Mouse (Mus musculus) myocyte (in vitro differentiated cells): ENCODE data around the gene Cfap97. TPM values are rescaled to one million over a fixed set of nuclear protein-coding genes. Genes with fewer than 3 reads are reported as not detected.

Experiments used
- H3K27me3 ChIP-seq: one replicate; pipeline ENCODE4 v1.6.1; 2011; ENCODE audit not compliant: control insufficient read depth, insufficient read depth, insufficient read length
- H3K36me3 ChIP-seq: one replicate; pipeline ENCODE4 v1.6.1; 2011; ENCODE audit not compliant: control insufficient read depth, insufficient read depth
- H3K4me2 ChIP-seq: one replicate; pipeline ENCODE4 v1.6.1; 2011; ENCODE audit warnings: low read depth, control low read depth
- H3K4me3 ChIP-seq: one replicate; pipeline ENCODE4 v1.5.1; 2011; ENCODE audit warnings: mild to moderate bottlenecking, control low read depth, moderate library complexity
- H3K79me2 ChIP-seq: one replicate; pipeline ENCODE4 v1.6.1; 2011; ENCODE audit not compliant: control insufficient read depth, insufficient read depth
- H3ac ChIP-seq: one replicate; pipeline ENCODE4 v1.6.1; 2011; ENCODE audit not compliant: control insufficient read depth, insufficient read length
- CEBPB ChIP-seq: IDR thresholded peaks from 2 replicates; pipeline ENCODE4 v1.6.1; 2011; ENCODE audit warnings: mild to moderate bottlenecking, moderate library complexity; ENCODE audit not compliant: poor library complexity, insufficient read depth, severe bottlenecking
- E2F4 ChIP-seq: IDR thresholded peaks from one replicate; pipeline ENCODE4 v1.6.1; 2011; ENCODE audit warnings: mild to moderate bottlenecking, control low read depth, moderate library complexity; ENCODE audit not compliant: insufficient read depth
- MAX ChIP-seq: IDR thresholded peaks from one replicate; pipeline ENCODE4 v1.6.1; 2011; ENCODE audit warnings: low read depth, mild to moderate bottlenecking, control low read depth
- MYOD1 ChIP-seq, 3 experiments: IDR thresholded peaks; one replicate each; pipeline ENCODE4 v1.6.1; 2011; ENCODE audit warnings: control low read depth in 2 of 3, low read depth in 2 of 3, mild to moderate bottlenecking in 2 of 3, moderate library complexity in 1 of 3; ENCODE audit not compliant: insufficient read length in 2 of 3, control insufficient read depth in 1 of 3
- MYOG ChIP-seq, 3 experiments: IDR thresholded peaks; one replicate each; pipeline ENCODE4 v1.6.1; 2011; ENCODE audit warnings: control low read depth in 2 of 3, low read depth in 2 of 3, mild to moderate bottlenecking in 2 of 3; ENCODE audit not compliant: insufficient read length in 2 of 3, control insufficient read depth in 1 of 3, insufficient read depth in 1 of 3
- POLR2A ChIP-seq: IDR thresholded peaks from one replicate; pipeline ENCODE4 v1.6.1; 2011; ENCODE audit warnings: low read depth, mild to moderate bottlenecking, control low read depth, moderate library complexity; ENCODE audit not compliant: insufficient read length
- POLR2AphosphoS2 ChIP-seq: IDR thresholded peaks from one replicate; pipeline ENCODE4 v1.6.1; 2011; ENCODE audit warnings: low read depth, control low read depth; ENCODE audit not compliant: insufficient read length
- REST ChIP-seq: IDR thresholded peaks from one replicate; pipeline ENCODE4 v1.6.1; 2011; ENCODE audit warnings: mild to moderate bottlenecking, control low read depth, moderate library complexity; ENCODE audit not compliant: insufficient read depth, insufficient read length
- SRF ChIP-seq: IDR thresholded peaks from one replicate; pipeline ENCODE4 v1.6.1; 2011; ENCODE audit warnings: low read depth; ENCODE audit not compliant: control insufficient read depth, insufficient read length
- TCF12 ChIP-seq: IDR thresholded peaks from one replicate; pipeline ENCODE4 v1.6.1; 2011; ENCODE audit warnings: mild to moderate bottlenecking, control low read depth; ENCODE audit not compliant: poor library complexity, insufficient read depth, severe bottlenecking
- TCF3 ChIP-seq: IDR thresholded peaks from one replicate; pipeline ENCODE4 v1.6.1; 2011; ENCODE audit warnings: low read depth, control low read depth; ENCODE audit not compliant: insufficient read length
- USF1 ChIP-seq: IDR thresholded peaks from one replicate; pipeline ENCODE4 v1.6.1; 2011; ENCODE audit warnings: low read depth, mild to moderate bottlenecking, control low read depth, moderate library complexity
- polyA plus RNA-seq: library from polyadenylated mRNA; unstranded; fragments of >200 nt; fragmentation: generic; extraction: Trizol; gene quantifications from one replicate; pipeline ENCODE4 v1.2.1, GENCODE M21; 2012; ENCODE audit warnings: missing spikeins

The Cfap97 gene
- polyA plus RNA-seq, 1 experiment: 2.9 TPM

DNA sequence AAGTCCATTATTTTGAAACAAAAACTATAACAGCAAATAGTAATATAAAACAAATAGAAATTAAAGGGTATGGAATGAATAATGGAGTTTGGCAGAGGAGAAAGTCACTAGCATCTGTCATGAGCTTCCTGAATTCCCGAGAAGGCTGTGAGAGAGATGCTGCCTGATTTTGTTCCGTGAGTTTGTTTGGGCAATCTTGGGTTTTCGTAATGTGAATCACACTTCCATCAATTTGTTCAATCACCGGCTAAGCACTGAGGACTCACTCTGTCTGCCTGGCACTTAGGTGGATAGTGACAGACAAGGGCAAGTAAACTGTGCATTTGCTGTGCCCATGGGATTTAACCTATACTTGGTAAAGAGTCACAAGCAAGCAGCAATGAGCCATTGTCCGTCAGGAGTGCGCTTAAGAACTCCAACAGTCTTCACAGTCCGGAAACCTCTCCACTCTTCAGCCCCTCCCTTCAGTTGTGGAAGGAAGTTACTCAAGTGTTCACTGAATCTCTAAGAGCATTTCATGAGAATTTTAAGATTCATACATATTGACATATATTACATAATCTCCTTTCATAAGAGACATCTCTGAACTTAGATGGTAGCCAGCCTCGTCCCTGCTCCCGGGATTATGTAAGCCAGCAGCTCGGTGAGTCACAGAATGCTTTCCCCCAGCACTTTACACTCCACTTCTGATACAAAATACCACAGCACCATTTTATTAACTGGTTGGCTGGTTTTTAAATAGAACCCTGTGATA lies 13.6 kb upstream of the Cfap97 start:
- no peak for TF ChIP-seq POLR2A
- no peak for TF ChIP-seq CEBPB
- no peak for TF ChIP-seq MYOD1 (IDR thresholded peaks at IDR 0.05; ENCODE audit: control insufficient read depth in 1 of 3, insufficient read length in 2 of 3, low read depth in 2 of 3)
- no peak for TF ChIP-seq MAX
- no peak for TF ChIP-seq SRF
- no peak for TF ChIP-seq USF1
- TF ChIP-seq MYOG (IDR thresholded peaks at IDR 0.05; ENCODE audit: control insufficient read depth in 1 of 3, insufficient read depth in 1 of 3, insufficient read length in 2 of 3, low read depth in 2 of 3): no peak
- no peak for TF ChIP-seq REST
- TF ChIP-seq POLR2AphosphoS2: no peak
- TF ChIP-seq E2F4: no peak
- TF ChIP-seq TCF3: no peak
- TF ChIP-seq TCF12: no peak
- Histone ChIP-seq H3K4me3 (no peak overlapping the region), H3ac (no peak overlapping the region), H3K27me3 (no peaks in the 10 kb centered on the region), H3K4me2 (no peak overlapping the region), H3K36me3 (no peaks in the 10 kb centered on the region), H3K79me2 (peaks cover 19% of the 10 kb centered on the region)

DNA sequence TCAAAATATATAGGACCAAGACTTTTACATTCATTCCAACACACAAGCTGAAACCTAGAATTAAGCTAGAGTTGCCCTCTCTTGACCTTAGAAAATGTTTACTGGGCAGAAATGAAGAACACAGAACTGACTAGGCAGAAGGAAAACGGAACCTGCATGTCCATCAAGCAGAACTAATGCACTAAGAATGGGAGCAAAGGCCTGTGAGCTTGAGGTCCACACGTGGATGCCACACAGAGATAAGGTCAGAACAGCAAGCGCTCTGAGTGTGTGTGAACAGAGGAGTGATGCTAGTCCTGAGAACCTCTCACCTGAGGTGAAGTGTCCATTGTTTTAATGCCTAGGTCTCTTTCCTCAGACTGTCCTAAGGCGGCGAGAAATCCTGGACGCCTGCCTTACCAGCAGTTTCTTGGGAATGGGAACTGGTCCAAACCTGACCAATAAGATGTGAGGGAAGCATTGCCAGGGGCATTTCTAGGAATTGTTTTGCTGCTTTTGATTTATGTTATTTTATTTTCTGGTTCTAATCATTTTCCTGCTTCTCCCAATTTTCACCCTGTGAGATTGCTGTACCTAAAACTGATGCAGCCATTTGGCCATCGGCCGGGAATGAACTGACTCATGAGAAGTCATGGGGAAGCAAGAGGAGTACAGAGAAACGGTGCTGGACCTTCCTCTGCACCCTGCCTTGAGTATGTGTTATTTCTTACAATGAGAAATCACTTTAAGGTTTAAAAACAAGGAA lies 11.0 kb upstream of the Cfap97 start:
- Histone ChIP-seq H3ac (no peak overlapping the region), H3K27me3 (no peaks in the 10 kb centered on the region), H3K4me2 (no peak overlapping the region), H3K4me3 (no peak overlapping the region), H3K79me2 (peaks cover 19% of the 10 kb centered on the region), H3K36me3 (no peaks in the 10 kb centered on the region)
- no peak for TF ChIP-seq REST
- TF ChIP-seq MAX: no peak
- TF ChIP-seq TCF3: no peak
- TF ChIP-seq USF1: no peak
- TF ChIP-seq POLR2AphosphoS2: no peak
- TF ChIP-seq E2F4: no peak
- TF ChIP-seq MYOD1 (IDR thresholded peaks at IDR 0.05; ENCODE audit: control insufficient read depth in 1 of 3, insufficient read length in 2 of 3, low read depth in 2 of 3): no peak
- no peak for TF ChIP-seq TCF12
- no peak for TF ChIP-seq POLR2A
- no peak for TF ChIP-seq MYOG (IDR thresholded peaks at IDR 0.05; ENCODE audit: control insufficient read depth in 1 of 3, insufficient read depth in 1 of 3, insufficient read length in 2 of 3, low read depth in 2 of 3)
- TF ChIP-seq CEBPB: no peak
- TF ChIP-seq SRF: no peak

DNA sequence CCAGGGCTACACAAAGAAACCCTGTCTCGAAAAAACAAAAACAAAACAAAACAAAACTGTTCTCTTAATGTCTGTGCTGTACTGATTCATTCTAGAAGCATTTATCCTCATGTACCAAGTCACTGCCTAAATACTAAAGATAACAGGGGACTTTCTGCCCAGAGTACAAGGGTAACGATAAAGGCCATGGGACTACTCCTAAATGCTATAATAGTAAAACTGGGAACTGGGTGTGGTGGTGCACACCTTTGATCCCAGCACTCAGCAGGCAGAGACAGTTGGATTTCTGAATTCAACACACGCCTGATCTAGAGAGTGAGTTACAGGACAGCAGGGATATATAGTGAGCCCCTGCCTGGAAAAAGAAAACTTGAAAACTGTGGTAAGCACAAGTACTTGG lies 9.9 kb upstream of the Cfap97 start:
- TF ChIP-seq MAX: no peak
- TF ChIP-seq MYOD1 (IDR thresholded peaks at IDR 0.05; ENCODE audit: control insufficient read depth in 1 of 3, insufficient read length in 2 of 3, low read depth in 2 of 3): no peak
- no peak for TF ChIP-seq SRF
- no peak for TF ChIP-seq POLR2A
- no peak for TF ChIP-seq TCF3
- TF ChIP-seq USF1: no peak
- TF ChIP-seq REST: no peak
- TF ChIP-seq TCF12: no peak
- no peak for TF ChIP-seq E2F4
- no peak for TF ChIP-seq POLR2AphosphoS2
- no peak for TF ChIP-seq MYOG (IDR thresholded peaks at IDR 0.05; ENCODE audit: control insufficient read depth in 1 of 3, insufficient read depth in 1 of 3, insufficient read length in 2 of 3, low read depth in 2 of 3)
- no peak for TF ChIP-seq CEBPB
- Histone ChIP-seq H3ac (no peak overlapping the region), H3K79me2 (peaks cover 19% of the 10 kb centered on the region)

DNA sequence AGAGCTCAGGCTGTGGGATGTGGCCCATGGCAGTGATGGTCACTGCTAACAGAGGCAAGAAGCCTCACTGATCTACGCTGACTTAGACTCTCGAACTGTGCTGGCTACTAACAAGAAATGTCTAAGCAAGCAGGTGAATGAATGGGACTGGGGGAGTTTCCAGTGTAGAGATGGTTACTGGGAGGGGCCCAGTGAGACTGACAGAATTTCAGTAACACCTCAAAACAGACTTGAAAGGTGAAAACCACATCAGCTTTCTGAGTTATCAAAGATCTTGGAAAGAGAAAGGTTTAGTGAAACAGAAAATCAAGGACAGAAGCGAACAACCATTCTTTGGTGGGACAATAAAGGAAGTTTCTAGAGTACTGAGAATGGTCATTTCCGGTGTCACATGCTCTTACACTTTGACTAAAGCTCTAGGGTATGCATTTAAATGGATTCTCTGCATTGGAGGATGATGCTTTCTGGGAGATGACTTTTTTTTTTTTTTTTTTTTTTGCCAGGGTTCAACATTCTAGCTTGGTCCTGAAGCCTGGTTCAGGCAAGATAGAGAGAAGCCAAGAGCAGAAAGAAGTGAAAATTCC lies 9.0 kb upstream of the Cfap97 start:
- Histone ChIP-seq H3K36me3 (no peaks in the 10 kb centered on the region), H3ac (no peak overlapping the region), H3K27me3 (no peaks in the 10 kb centered on the region), H3K79me2 (peaks cover 15% of the 10 kb centered on the region), H3K4me2 (no peak overlapping the region), H3K4me3 (no peak overlapping the region)
- no peak for TF ChIP-seq E2F4
- TF ChIP-seq MYOG (IDR thresholded peaks at IDR 0.05; ENCODE audit: control insufficient read depth in 1 of 3, insufficient read depth in 1 of 3, insufficient read length in 2 of 3, low read depth in 2 of 3): no peak
- TF ChIP-seq MYOD1 (IDR thresholded peaks at IDR 0.05; ENCODE audit: control insufficient read depth in 1 of 3, insufficient read length in 2 of 3, low read depth in 2 of 3): no peak
- TF ChIP-seq POLR2AphosphoS2: no peak
- TF ChIP-seq USF1: no peak
- no peak for TF ChIP-seq POLR2A
- TF ChIP-seq MAX: no peak
- TF ChIP-seq SRF: no peak
- TF ChIP-seq TCF12: no peak
- TF ChIP-seq CEBPB: no peak

More for the DNA sequence above, 9.9 kb upstream of the Cfap97 start:
- Histone ChIP-seq H3K27me3 (no peaks in the 10 kb centered on the region), H3K36me3 (no peaks in the 10 kb centered on the region), H3K4me3 (no peak overlapping the region), H3K4me2 (no peak overlapping the region)
